Mouse (Mus musculus) testis, adult 2 months (tissue): ENCODE measurements around the gene Thap4.

Source experiments
- CTCF ChIP-seq: fragments of 200-500 bp; IDR thresholded peaks from 2 replicates; pipeline ENCODE4 v1.5.1; 2012; ENCODE audit warnings: low read depth, mild to moderate bottlenecking, inconsistent platforms, low read length, moderate library complexity; ENCODE audit not compliant: control insufficient read depth, insufficient read depth, insufficient replicate concordance
- POLR2A ChIP-seq: fragments of 200-500 bp; IDR thresholded peaks from 2 replicates; pipeline ENCODE4 v1.6.1; 2012; ENCODE audit warnings: low read depth, mild to moderate bottlenecking, inconsistent platforms, low read length, moderate library complexity; ENCODE audit not compliant: control insufficient read depth

GRCm38 (mm10) chr1:93726974-93727373, 27.7 kb downstream of the Thap4 start:
- TF ChIP-seq CTCF (peak; percentile 65; the same call in 1 of the 2 replicates), POLR2A (no peak)
